Mouse (Mus musculus) right cerebral cortex, postnatal 36 days (tissue): ENCODE measurements around the gene Svep1.

ENCODE experiments used
- DNase-seq, 2 experiments: peaks; one replicate each; pipeline ENCODE4 v3.0.0; 2022; ENCODE audit warnings: low spot score in 2 of 2, mixed read lengths in 1 of 2

Gene Svep1

GRCm38 (mm10) chr4:58206115-58206945 lies at the start of gene Svep1:
Gene Svep1 (minus strand): TSS chr4:58206859.
- no peak for DNase-seq

GRCm38 (mm10) chr4:58253410-58253809 lies 46.8 kb upstream of the Svep1 start:
- DNase-seq: no peak

- no peak for DNase-seq
Observed at GRCm38 (mm10) chr4:58252381-58252780, 45.7 kb upstream of the Svep1 start.

- no peak for DNase-seq
Observed at GRCm38 (mm10) chr4:58245544-58245943, 38.9 kb upstream of the Svep1 start.

GRCm38 (mm10) chr4:58240416-58240815 lies 33.8 kb upstream of the Svep1 start:
- DNase-seq: no peak

GRCm38 (mm10) chr4:58235828-58236227 lies 29.2 kb upstream of the Svep1 start:
- DNase-seq: no peak

- no peak for DNase-seq
Observed at GRCm38 (mm10) chr4:58223499-58223898, 16.8 kb upstream of the Svep1 start.

GRCm38 (mm10) chr4:58211374-58211773 lies 4.7 kb upstream of the Svep1 start:
- DNase-seq: no peak

GRCm38 (mm10) chr4:58210557-58211090 lies 4.0 kb upstream of the Svep1 start:
- DNase-seq: no peak

GRCm38 (mm10) chr4:58205750-58206114 lies 927 bp downstream of the Svep1 start:
- no peak for DNase-seq

GRCm38 (mm10) chr4:58201703-58202102 lies 5.0 kb downstream of the Svep1 start:
- no peak for DNase-seq

GRCm38 (mm10) chr4:58200826-58201225 lies 5.8 kb downstream of the Svep1 start:
- no peak for DNase-seq

GRCm38 (mm10) chr4:58197230-58197629 lies 9.4 kb downstream of the Svep1 start:
- no peak for DNase-seq

GRCm38 (mm10) chr4:58196795-58197194 lies 9.9 kb downstream of the Svep1 start:
- DNase-seq: no peak

- DNase-seq: no peak
Observed at GRCm38 (mm10) chr4:58195936-58196335, 10.7 kb downstream of the Svep1 start.

GRCm38 (mm10) chr4:58189281-58189680 lies 17.4 kb downstream of the Svep1 start:
- no peak for DNase-seq

- no peak for DNase-seq
Observed at GRCm38 (mm10) chr4:58185401-58185800, 21.3 kb downstream of the Svep1 start.

GRCm38 (mm10) chr4:58184681-58185341 lies 21.8 kb downstream of the Svep1 start:
- DNase-seq: no peak

- DNase-seq: no peak
Observed at GRCm38 (mm10) chr4:58183897-58184296, 22.8 kb downstream of the Svep1 start.

GRCm38 (mm10) chr4:58178489-58178888 lies 28.2 kb downstream of the Svep1 start:
- DNase-seq: no peak

- no peak for DNase-seq
Observed at GRCm38 (mm10) chr4:58177256-58177655, 29.4 kb downstream of the Svep1 start.

- DNase-seq: no peak
Observed at GRCm38 (mm10) chr4:58174435-58174987, 32.1 kb downstream of the Svep1 start.

GRCm38 (mm10) chr4:58173401-58173800 lies 33.3 kb downstream of the Svep1 start:
- DNase-seq: no peak
